ENCODE assay signal across 24 mouse cellular contexts in the genomic region with DNA sequence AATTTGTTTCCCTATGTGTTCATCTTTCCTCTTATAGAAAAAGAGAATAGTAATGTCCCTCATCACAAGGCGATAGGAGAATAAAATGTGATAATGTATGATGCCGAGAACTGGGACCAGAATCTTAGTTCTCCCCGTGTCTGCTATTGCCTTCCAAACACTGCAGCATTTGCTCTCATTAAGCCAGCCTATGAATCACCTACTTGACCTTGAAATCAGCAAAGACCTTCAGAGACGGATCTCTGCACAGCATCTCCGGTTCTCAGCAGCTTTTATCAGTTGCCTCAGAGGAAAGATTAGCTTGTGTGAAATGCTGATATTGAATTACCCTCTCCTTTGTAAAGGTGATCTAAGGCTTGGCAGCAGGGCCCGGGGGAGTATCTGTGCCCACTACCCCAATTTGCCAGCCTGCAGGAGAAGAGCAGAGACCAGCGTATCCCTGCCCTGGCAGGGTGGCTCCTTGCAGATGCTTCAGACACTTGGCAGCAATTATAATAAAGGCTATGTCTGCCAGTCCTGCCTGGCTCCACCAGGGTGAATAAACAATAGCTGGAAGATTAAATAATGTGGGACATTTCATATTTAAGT.
DNase-seq lines count a peak whose midpoint lies in the region; ATAC-seq lines count a peak whose summit lies in the region.
"Had no signal": no experiment of that assay in that cellular context is flagged by ENCODE, and none has a peak within 500 bp of the region (broad histone marks: within the 10 kb centered on the region; RNA-seq: fewer than 3 reads in every experiment).

No protein-coding gene starts in this region.

- 0 out of 2 replicates have a peak, but pooled peaks have one; percentile 42 for ATAC-seq in hindbrain, embryonic 15.5 days (ENCODE audit: low FRiP score, low read depth)
- ATAC-seq in hindbrain, embryonic 12.5 days (ENCODE audit: low FRiP score) = no peak
- ATAC-seq: intestine, postnatal 0 days; lung, postnatal 0 days had no signal

- H3K9ac ChIP-seq in hindbrain, embryonic 15.5 days = no peak overlapping the region
- no peak overlapping the region for H3K9ac ChIP-seq in hindbrain, embryonic 12.5 days
- H3K9ac ChIP-seq: embryonic facial prominence, embryonic 15.5 days; kidney, embryonic 15.5 days; limb, embryonic 15.5 days; liver, embryonic 15.5 days; stomach, embryonic 15.5 days had no signal

- H3K4me1 ChIP-seq in hindbrain, embryonic 15.5 days (replicated peaks) = peaks cover 10% of the 10 kb centered on the region
- H3K4me1 ChIP-seq in hindbrain, embryonic 12.5 days = 0 out of 2 replicates have a peak, but pooled peaks cover 2% of the 10 kb centered on the region
- H3K4me1 ChIP-seq: embryonic facial prominence, embryonic 15.5 days; forebrain, embryonic 10.5 days; limb, embryonic 15.5 days; liver, embryonic 15.5 days; stomach, embryonic 15.5 days had no signal

- 52% methylated on average over 7 of the region's 7 CpGs for WGBS in hindbrain, embryonic 15.5 days
- WGBS in hindbrain, embryonic 12.5 days = 78% methylated on average over 7 of the region's 7 CpGs

- intact Hi-C loops in heart, postnatal 25 days (cut with DNase I) = no loop called here

- no peak overlapping the region for H3K4me3 ChIP-seq in hindbrain, embryonic 15.5 days
- no peak overlapping the region for H3K4me3 ChIP-seq in hindbrain, embryonic 12.5 days
- H3K4me3 ChIP-seq: embryonic facial prominence, embryonic 15.5 days; forebrain, embryonic 10.5 days; heart, adult 2 months; kidney, embryonic 15.5 days; limb, embryonic 15.5 days; liver, embryonic 15.5 days; stomach, embryonic 15.5 days had no signal

- no peaks in the 10 kb centered on the region for H3K27me3 ChIP-seq in hindbrain, embryonic 15.5 days
- H3K27me3 ChIP-seq in hindbrain, embryonic 12.5 days = no peaks in the 10 kb centered on the region
- H3K27me3 ChIP-seq: embryonic facial prominence, embryonic 15.5 days; kidney, embryonic 15.5 days; limb, embryonic 15.5 days; liver, embryonic 15.5 days; stomach, embryonic 15.5 days had no signal

- H3K9me3 ChIP-seq in hindbrain, embryonic 15.5 days = no peaks in the 10 kb centered on the region
- no peaks in the 10 kb centered on the region for H3K9me3 ChIP-seq in hindbrain, embryonic 12.5 days (replicated peaks)
- H3K9me3 ChIP-seq: embryonic facial prominence, embryonic 15.5 days; forebrain, embryonic 10.5 days; kidney, embryonic 15.5 days; limb, embryonic 15.5 days; liver, embryonic 15.5 days; stomach, embryonic 15.5 days had no signal

- H3K4me2 ChIP-seq in hindbrain, embryonic 15.5 days = no peak overlapping the region
- no peak overlapping the region for H3K4me2 ChIP-seq in hindbrain, embryonic 12.5 days (replicated peaks)
- H3K4me2 ChIP-seq: embryonic facial prominence, embryonic 15.5 days; kidney, embryonic 15.5 days; limb, embryonic 15.5 days; liver, embryonic 15.5 days; stomach, embryonic 15.5 days had no signal

- DNase-seq in cerebellum, postnatal 14 days = peak; percentile 26 to 47
- DNase-seq in cerebellum, adult 9-11 months = no peak
- peak; percentile 3 for DNase-seq in ovary, adult 18-20 months (ENCODE audit: low spot score)
- DNase-seq in ovary, postnatal 36 days (ENCODE audit: low spot score) = no peak
- DNase-seq in heart, postnatal 25 days (ENCODE audit: low spot score) = no peak
- no peak for DNase-seq in spleen, adult 12 weeks (ENCODE audit: low spot score)
- DNase-seq: adrenal gland, postnatal 25 days; gastrocnemius, postnatal 14 days; heart, adult 2 months; layer of hippocampus, postnatal 36 days; right cerebral cortex, postnatal 25 days; thymus, adult 18-20 months; thymus, postnatal 4 days had no signal

- no peaks in the 10 kb centered on the region for H3K36me3 ChIP-seq in hindbrain, embryonic 15.5 days
- no peaks in the 10 kb centered on the region for H3K36me3 ChIP-seq in hindbrain, embryonic 12.5 days
- H3K36me3 ChIP-seq: embryonic facial prominence, embryonic 15.5 days; forebrain, embryonic 10.5 days; G1E; kidney, embryonic 15.5 days; limb, embryonic 15.5 days; liver, embryonic 15.5 days; stomach, embryonic 15.5 days had no signal

- peak overlapping the region; percentile 35 for H3K27ac ChIP-seq in hindbrain, embryonic 15.5 days (replicated peaks)
- no peak overlapping the region for H3K27ac ChIP-seq in hindbrain, embryonic 12.5 days
- H3K27ac ChIP-seq: embryonic facial prominence, embryonic 15.5 days; forebrain, embryonic 10.5 days; heart, adult 2 months; kidney, embryonic 15.5 days; limb, embryonic 15.5 days; liver, embryonic 15.5 days; stomach, embryonic 15.5 days had no signal

Comparison
In these comparisons a context has a peak if more than half of its experiments do, and no peak if none do; other contexts are left out.
1. DNase-seq: peak in cerebellum, postnatal 14 days (2 of 2) and ovary, adult 18-20 months (single experiment); none in cerebellum, adult 9-11 months (single experiment), ovary, postnatal 36 days (single experiment), heart, postnatal 25 days (single experiment) and spleen, adult 12 weeks (single experiment).